ENCODE assay signal across 17 mouse cellular contexts in the genomic region with DNA sequence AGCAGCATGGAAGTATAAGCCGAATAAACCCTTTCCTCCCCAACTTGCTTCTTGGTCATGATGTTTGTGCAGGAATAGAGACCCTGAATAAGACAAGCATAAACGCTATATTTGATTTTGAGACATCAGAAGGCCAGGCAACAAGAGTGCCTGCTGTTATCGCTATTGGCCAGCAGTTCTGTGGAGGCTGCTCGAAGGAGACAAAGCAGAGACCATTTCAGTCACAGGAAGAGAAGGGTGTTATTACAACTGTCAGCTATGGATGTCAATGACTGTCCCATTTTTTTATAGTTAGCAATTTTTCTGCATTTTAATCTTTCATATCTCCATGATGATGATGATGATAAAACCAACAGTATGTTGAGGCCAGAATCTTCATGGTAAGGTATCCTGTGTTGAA. TPM values are rescaled to one million over a fixed set of nuclear protein-coding genes. Genes with fewer than 3 reads are reported as not detected.
DNase-seq lines count a peak whose midpoint lies in the region; ATAC-seq and TF ChIP-seq lines count a peak whose summit lies in the region.
"Had no signal": no experiment of that assay in that cellular context is flagged by ENCODE, and none has a peak within 500 bp of the region (broad histone marks: within the 10 kb centered on the region; RNA-seq: fewer than 3 reads in every experiment).

No protein-coding gene starts in this region.

- peak overlapping the region; percentile 9; the same call in 1 of the 2 replicates for H3K9ac ChIP-seq in MEL (ENCODE audit: control insufficient read depth, low read depth, low read length, poor library complexity, severe bottlenecking)
- no peak overlapping the region for H3K9ac ChIP-seq in liver, embryonic 14.5 days (replicated peaks)
- H3K9ac ChIP-seq in midbrain, embryonic 16.5 days (ENCODE audit: low read depth, low read length), result no peak overlapping the region
- H3K9ac ChIP-seq: heart, embryonic 15.5 days; hindbrain, embryonic 15.5 days had no signal

- peak; percentile 62 to 83 for TF ChIP-seq EP300 in MEL (IDR thresholded peaks at IDR 0.05; ENCODE audit: low read depth in 1 of 2, low read length in 2 of 2)
- TF ChIP-seq EP300 in liver, embryonic 14.5 days (IDR thresholded peaks at IDR 0.05; ENCODE audit: low read depth), result peak; percentile 33

- no peaks in the 10 kb centered on the region for H3K36me3 ChIP-seq in heart, embryonic 10.5 days
- peaks cover 0 to 25% of the 10 kb centered on the region in 2 experiments; a peak in 2 of 4 replicates for H3K36me3 ChIP-seq in MEL (ENCODE audit: control insufficient read depth in 1 of 2, insufficient read depth in 2 of 2, low read length in 2 of 2)
- no peaks in the 10 kb centered on the region for H3K36me3 ChIP-seq in liver, embryonic 14.5 days (replicated peaks; ENCODE audit: control insufficient read depth, insufficient read depth, low read depth)
- no peaks in the 10 kb centered on the region for H3K36me3 ChIP-seq in midbrain, embryonic 16.5 days (ENCODE audit: control insufficient read depth, insufficient read depth, low read length)
- H3K36me3 ChIP-seq: embryonic facial prominence, embryonic 10.5 days; forebrain, embryonic 10.5 days; heart, embryonic 15.5 days; hindbrain, embryonic 15.5 days had no signal

- WGBS in heart, embryonic 10.5 days, result 81% methylated on average over 4 of the region's 4 CpGs
- WGBS in liver, embryonic 14.5 days (ENCODE audit: insufficient replicate concordance), result 54% methylated on average over 3 of the region's 4 CpGs
- 96% methylated on average over 4 of the region's 4 CpGs for WGBS in midbrain, embryonic 16.5 days

- peak; percentile 65; the same call in 1 of the 2 replicates for ATAC-seq in liver, embryonic 14.5 days (ENCODE audit: insufficient read depth)
- peak; percentile 51; the same call in 1 of the 2 replicates for ATAC-seq in megakaryocyte-erythroid progenitor cell, adult 5-6 weeks (replicated peaks; ENCODE audit: low FRiP score, low TSS enrichment, poor library complexity, severe bottlenecking)
- ATAC-seq in midbrain, embryonic 16.5 days, result no peak
- ATAC-seq: activated CD4-positive, CD25-positive, alpha-beta regulatory T cell, adult 4 months; forebrain, embryonic 14.5 days; Patski had no signal

- no peaks in the 10 kb centered on the region for H3K27me3 ChIP-seq in heart, embryonic 10.5 days (ENCODE audit: insufficient read depth, poor library complexity, severe bottlenecking)
- H3K27me3 ChIP-seq in MEL (ENCODE audit: control insufficient read depth in 1 of 2, insufficient read depth in 2 of 2, low read length in 2 of 2), result no peaks in the 10 kb centered on the region
- H3K27me3 ChIP-seq in liver, embryonic 14.5 days (ENCODE audit: control insufficient read depth, insufficient read depth, low read length), result no peaks in the 10 kb centered on the region
- no peaks in the 10 kb centered on the region for H3K27me3 ChIP-seq in midbrain, embryonic 16.5 days (ENCODE audit: control insufficient read depth, insufficient read depth, low read depth, low read length)
- H3K27me3 ChIP-seq: heart, embryonic 15.5 days; hindbrain, embryonic 15.5 days; Patski had no signal

- H3K4me2 ChIP-seq in liver, embryonic 14.5 days (ENCODE audit: low read depth), result no peak overlapping the region
- H3K4me2 ChIP-seq in midbrain, embryonic 16.5 days (ENCODE audit: low read length), result no peak overlapping the region
- H3K4me2 ChIP-seq: heart, embryonic 11.5 days; heart, embryonic 15.5 days; hindbrain, embryonic 15.5 days had no signal

- no peak for TF ChIP-seq RAD21 in MEL (IDR thresholded peaks at IDR 0.05; ENCODE audit: low read depth, low read length)

- no peaks in the 10 kb centered on the region for H3K9me3 ChIP-seq in heart, embryonic 10.5 days
- no peaks in the 10 kb centered on the region for H3K9me3 ChIP-seq in MEL (replicated peaks; ENCODE audit: insufficient read depth, low read length)
- H3K9me3 ChIP-seq in liver, embryonic 14.5 days (ENCODE audit: control insufficient read depth, low read length), result no peaks in the 10 kb centered on the region; the same call in 1 of the 2 replicates
- no peaks in the 10 kb centered on the region for H3K9me3 ChIP-seq in midbrain, embryonic 16.5 days (replicated peaks; ENCODE audit: control insufficient read depth, low read length, poor library complexity, severe bottlenecking)
- H3K9me3 ChIP-seq: embryonic facial prominence, embryonic 10.5 days; heart, embryonic 15.5 days; hindbrain, embryonic 15.5 days had no signal

- no peak overlapping the region for H3K27ac ChIP-seq in heart, embryonic 10.5 days
- H3K27ac ChIP-seq in MEL (ENCODE audit: control insufficient read depth, low read depth, low read length), result peak overlapping the region; percentile 66
- no peak overlapping the region for H3K27ac ChIP-seq in liver, embryonic 14.5 days
- H3K27ac ChIP-seq in midbrain, embryonic 16.5 days (ENCODE audit: low read length), result no peak overlapping the region
- H3K27ac ChIP-seq: embryonic facial prominence, embryonic 10.5 days; forebrain, embryonic 10.5 days; heart, embryonic 15.5 days; hindbrain, embryonic 15.5 days had no signal

- no peak for TF ChIP-seq POLR2A in MEL (IDR thresholded peaks at IDR 0.05; ENCODE audit: control insufficient read depth in 1 of 2, insufficient read depth in 1 of 2, low read depth in 1 of 2, low read length in 2 of 2, poor library complexity in 1 of 2)

- no peaks in the 10 kb centered on the region for H3K79me2 ChIP-seq in MEL (ENCODE audit: control insufficient read depth, insufficient read depth, low read length, poor library complexity)

- TF ChIP-seq CTCF in MEL (IDR thresholded peaks at IDR 0.05 in 2 of 3, conservative IDR thresholded peaks at IDR 0.05 in 1 of 3; ENCODE audit: control insufficient read depth in 1 of 3, insufficient read depth in 1 of 3, low read depth in 2 of 3, low read length in 3 of 3, poor library complexity in 1 of 3, severe bottlenecking in 1 of 3), result no peak
- no peak for TF ChIP-seq CTCF in liver, embryonic 14.5 days (IDR thresholded peaks at IDR 0.05; ENCODE audit: low read depth)

- no peak overlapping the region for H3K4me3 ChIP-seq in heart, embryonic 10.5 days
- H3K4me3 ChIP-seq in MEL (ENCODE audit: control insufficient read depth in 1 of 2, insufficient read depth in 1 of 2, low read depth in 2 of 2, low read length in 2 of 2), result no peak overlapping the region; a peak in 1 of 4 replicates
- no peak overlapping the region for H3K4me3 ChIP-seq in liver, embryonic 14.5 days (ENCODE audit: insufficient read depth in 1 of 2, low read depth in 2 of 2, low read length in 2 of 2)
- H3K4me3 ChIP-seq in midbrain, embryonic 16.5 days (ENCODE audit: low read depth, low read length), result no peak overlapping the region
- H3K4me3 ChIP-seq: embryonic facial prominence, embryonic 10.5 days; forebrain, embryonic 10.5 days; heart, embryonic 15.5 days; hindbrain, embryonic 15.5 days had no signal

- peak; percentile 39 for DNase-seq in heart, embryonic 10.5 days (ENCODE audit: low spot score)
- no peak for DNase-seq in heart, postnatal 4 days
- peak; percentile 82 for DNase-seq in MEL (ENCODE audit: low read depth, low spot score)
- no peak for DNase-seq in liver, embryonic 14.5 days (ENCODE audit: low read depth in 3 of 3, low spot score in 3 of 3)
- no peak for DNase-seq in adrenal gland, postnatal 25 days
- DNase-seq: cerebellum, adult 2 months; gastrocnemius, postnatal 36 days had no signal

- no peaks in the 10 kb centered on the region for H3K4me1 ChIP-seq in heart, embryonic 10.5 days
- H3K4me1 ChIP-seq in MEL (ENCODE audit: control insufficient read depth in 1 of 2, insufficient read depth in 2 of 2, low read length in 2 of 2), result peaks cover 16 to 20% of the 10 kb centered on the region in 2 experiments
- peaks cover 0 to 19% of the 10 kb centered on the region in 2 experiments; a peak in 3 of 4 replicates for H3K4me1 ChIP-seq in liver, embryonic 14.5 days (replicated peaks; ENCODE audit: control insufficient read depth in 2 of 2, insufficient read depth in 2 of 2, low read length in 1 of 2)
- no peaks in the 10 kb centered on the region for H3K4me1 ChIP-seq in midbrain, embryonic 16.5 days (ENCODE audit: control insufficient read depth, insufficient read depth, low read length)
- H3K4me1 ChIP-seq: embryonic facial prominence, embryonic 10.5 days; hindbrain, embryonic 15.5 days had no signal

TF ChIP-seq in MEL, 35 proteins besides CTCF, POLR2A, EP300 and RAD21 (continues in another document):
- TF ChIP-seq GATA1 (IDR thresholded peaks at IDR 0.05; ENCODE audit: low read depth, low read length) (peak; percentile 89), ETS1 (IDR thresholded peaks at IDR 0.05; ENCODE audit: low read depth, low read length) (peak; percentile 53; the same call in 1 of the 2 replicates), MEF2A (IDR thresholded peaks at IDR 0.05; ENCODE audit: extremely low read depth, insufficient replicate concordance, low read depth, low read length, poor library complexity, severe bottlenecking) (no peak), TAL1 (IDR thresholded peaks at IDR 0.05; ENCODE audit: low read length) (peak; percentile 93)

RNA-seq across cellular contexts. Expression of a gene that starts 22.7 kb away (rescaled TPM):
- 15.2 and 16.1 TPM in 2 replicates for polyA plus RNA-seq in heart, embryonic 10.5 days (2016; fragmentation: Nextera tagmentation; extraction: Ambion mirVana)
- 10 to 100 TPM; 45.7 to 47.4 TPM for total RNA-seq in heart, postnatal 4 days (2021)
- total RNA-seq in MEL (2012; rRNA removed), result 25.8 and 27.5 TPM in 2 replicates
- polyA plus RNA-seq in MEL (2012; ENCODE audit: insufficient read depth in 1 of 2, insufficient read length in 2 of 2, low read depth in 1 of 2, low replicate concordance in 2 of 2, missing spikeins in 1 of 2), result 10 to 100 TPM; 17.9 to 24.4 TPM
- 2.8 and 3.5 TPM in 2 replicates for polyA plus RNA-seq in liver, embryonic 14.5 days (2012; rRNA removed)
- polyA plus RNA-seq in liver, embryonic 14.5 days (2014; fragmentation: Nextera tagmentation; extraction: Ambion mirVana), result 5.2 and 8.4 TPM in 2 replicates
- total RNA-seq in megakaryocyte-erythroid progenitor cell, adult 5-6 weeks (2014; fragmentation: Nextera tagmentation), result 9.7 and 12.3 TPM in 2 replicates
- total RNA-seq in megakaryocyte-erythroid progenitor cell, adult 5-6 weeks (2017), result 11.7 and 15.5 TPM in 2 replicates
- 25.8 and 40.5 TPM in 2 replicates for total RNA-seq in adrenal gland, postnatal 25 days (2021)
- 7.0 and 8.4 TPM in 2 replicates for polyA plus RNA-seq in midbrain, embryonic 16.5 days (2015; fragmentation: Nextera tagmentation; extraction: Ambion mirVana)

RNA-seq across cellular contexts. Expression of a gene that starts 23.4 kb away (rescaled TPM):
- 26.1 and 30.6 TPM in 2 replicates for polyA plus RNA-seq in heart, embryonic 10.5 days (2016; fragmentation: Nextera tagmentation; extraction: Ambion mirVana)
- 10 to 100 TPM; 33.7 to 34.5 TPM for total RNA-seq in heart, postnatal 4 days (2021)
- total RNA-seq in MEL (2012; rRNA removed), result 24.4 and 28.9 TPM in 2 replicates
- 10 to 100 TPM; 20.6 to 92.0 TPM for polyA plus RNA-seq in MEL (2012; ENCODE audit: insufficient read depth in 1 of 2, insufficient read length in 2 of 2, low read depth in 1 of 2, low replicate concordance in 2 of 2, missing spikeins in 1 of 2)
- 4.8 and 6.6 TPM in 2 replicates for polyA plus RNA-seq in liver, embryonic 14.5 days (2012; rRNA removed)
- polyA plus RNA-seq in liver, embryonic 14.5 days (2014; fragmentation: Nextera tagmentation; extraction: Ambion mirVana), result 9.0 and 9.8 TPM in 2 replicates
- total RNA-seq in megakaryocyte-erythroid progenitor cell, adult 5-6 weeks (2014; fragmentation: Nextera tagmentation), result 29.7 and 38.8 TPM in 2 replicates
- 13.4 and 16.6 TPM in 2 replicates for total RNA-seq in megakaryocyte-erythroid progenitor cell, adult 5-6 weeks (2017)
- 39.0 and 41.2 TPM in 2 replicates for total RNA-seq in adrenal gland, postnatal 25 days (2021)
- polyA plus RNA-seq in midbrain, embryonic 16.5 days (2015; fragmentation: Nextera tagmentation; extraction: Ambion mirVana), result 62.0 and 64.7 TPM in 2 replicates

Comparison
In these comparisons a context has a peak if more than half of its experiments do, and no peak if none do; other contexts are left out.
1. DNase-seq: peak in heart, embryonic 10.5 days (single experiment) and MEL (single experiment); none in heart, postnatal 4 days (single experiment), liver, embryonic 14.5 days (0 of 3) and adrenal gland, postnatal 25 days (single experiment).